Mouse (Mus musculus) intestine, embryonic 16.5 days (tissue): ENCODE data around the gene Ltf. TPM values are rescaled to one million over a fixed set of nuclear protein-coding genes. Genes with fewer than 3 reads are reported as not detected.

Experiments
- ATAC-seq: fragments of 200-750 bp; cut with Nextera tagmentation; 2 replicates; pipeline ENCODE4 v1.8.0; 2017; ENCODE audit warnings: moderate TSS enrichment, moderate library complexity
- H3K27ac ChIP-seq: fragments of 300-500 bp; sonication (generic); 2 replicates; pipeline ENCODE4 v1.5.1; 2014; ENCODE audit warnings: mild to moderate bottlenecking, low read length
- H3K27me3 ChIP-seq: fragments of 300-500 bp; sonication (generic); replicated peaks from 2 replicates; pipeline ENCODE4 v1.6.1; 2014; ENCODE audit warnings: low read length, control low read depth, mixed read lengths; ENCODE audit not compliant: control insufficient read depth, insufficient read depth
- H3K36me3 ChIP-seq: fragments of 300-500 bp; sonication (generic); 2 replicates; pipeline ENCODE4 v1.6.1; 2014; ENCODE audit warnings: low read length, control low read depth; ENCODE audit not compliant: control insufficient read depth, insufficient read depth
- H3K4me1 ChIP-seq: fragments of 300-500 bp; sonication (generic); 2 replicates; pipeline ENCODE4 v1.6.1; 2014; ENCODE audit warnings: low read length, control low read depth, mixed read lengths; ENCODE audit not compliant: control insufficient read depth, insufficient read depth
- H3K4me2 ChIP-seq: fragments of 300-500 bp; sonication (generic); 2 replicates; pipeline ENCODE4 v1.6.1; 2014; ENCODE audit warnings: low read depth, low read length, control low read depth
- H3K4me3 ChIP-seq: fragments of 300-500 bp; sonication (generic); 2 replicates; pipeline ENCODE4 v1.5.1; 2014; ENCODE audit warnings: mild to moderate bottlenecking, low read length
- H3K9ac ChIP-seq: fragments of 300-500 bp; sonication (generic); 2 replicates; pipeline ENCODE4 v1.6.1; 2014; ENCODE audit warnings: low read depth, low read length
- H3K9me3 ChIP-seq: fragments of 300-500 bp; sonication (generic); 2 replicates; pipeline ENCODE4 v1.6.1; 2016; ENCODE audit warnings: low read length, control low read depth; ENCODE audit not compliant: control insufficient read depth
- WGBS: fragments of 180-500 bp; shearing (Covaris S2); extraction: QIAGEN DNeasy Blood & Tissue Kit; methylation state at CpG from one replicate; pipeline ENCODE4 v1.1.7; 2014; 5-methylcytosine and 5-hydroxymethylcytosine counted together
- polyA plus RNA-seq: library from polyadenylated mRNA; unstranded; fragments of >200 nt; fragmentation: Nextera tagmentation; extraction: Ambion mirVana; gene quantifications from 2 replicates; pipeline ENCODE4 v1.2.1, GENCODE M21; 2015

Ltf gene
- polyA plus RNA-seq, 1 experiment from 2014 or later: 3.2 TPM

DNA sequence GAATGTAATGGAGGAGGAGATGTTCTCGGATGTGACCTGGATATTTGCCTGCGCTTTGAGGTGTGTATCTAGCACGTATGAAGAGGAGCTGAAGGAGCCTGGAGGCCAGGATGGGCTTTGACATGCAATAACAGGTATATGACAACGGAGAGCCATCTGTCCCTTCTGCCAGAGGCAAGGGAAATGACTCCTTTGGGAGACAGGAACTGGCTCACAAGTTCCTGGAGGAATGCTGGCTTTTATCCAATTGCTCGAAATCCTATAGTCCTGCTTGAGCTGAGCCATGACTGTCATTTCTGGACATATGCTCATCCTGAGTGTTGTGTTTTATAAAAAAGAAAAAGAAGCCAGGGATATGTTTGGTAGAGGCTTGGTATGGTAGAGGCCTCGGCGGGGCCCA lies 69.8 kb downstream of the Ltf start:
- Histone ChIP-seq H3K36me3 (no peaks in the 10 kb centered on the region), H3K9me3 (no peaks in the 10 kb centered on the region), H3K27ac (no peak overlapping the region), H3K4me1 (no peaks in the 10 kb centered on the region), H3K4me3 (no peak overlapping the region), H3K27me3 (no peaks in the 10 kb centered on the region), H3K9ac (no peak overlapping the region), H3K4me2 (no peak overlapping the region)
- ATAC-seq: no peak
- 43% methylated on average over 7 of the region's 7 CpGs for WGBS

Other genes starting within 250 kb of the Ltf start
- gene Prss42, start 221.1 kb upstream of the Ltf start, polyA plus RNA-seq: not detected in 2 replicates
- not detected in 2 replicates for gene Prss44, start 205.3 kb upstream of the Ltf start, polyA plus RNA-seq
- gene Prss43, start 192.6 kb upstream of the Ltf start, polyA plus RNA-seq: not detected in 2 replicates
- gene Prss45, start 184.7 kb upstream of the Ltf start, polyA plus RNA-seq: not detected in 2 replicates
- gene Prss46, start 174.8 kb upstream of the Ltf start, polyA plus RNA-seq: not detected in 2 replicates
- gene Prss50, start 161.3 kb upstream of the Ltf start, polyA plus RNA-seq: 0.37 and 0.61 TPM in 2 replicates
- 9.2 and 10.8 TPM in 2 replicates for gene Als2cl, start 139.4 kb upstream of the Ltf start, polyA plus RNA-seq
- gene Tmie, start 139.2 kb upstream of the Ltf start, polyA plus RNA-seq: 3.2 and 4.3 TPM in 2 replicates
- gene Fam240a, start 102.4 kb upstream of the Ltf start, polyA plus RNA-seq: not detected in 2 replicates
- not detected in 2 replicates for gene Tdgf1, start 73.1 kb upstream of the Ltf start, polyA plus RNA-seq
- 0.06 and 0.16 TPM in 2 replicates for gene Lrrc2, start 67.7 kb upstream of the Ltf start, polyA plus RNA-seq
- 0.18 and 0.55 TPM in 2 replicates for gene Rtp3, start 28.7 kb upstream of the Ltf start, polyA plus RNA-seq
- 1.9 and 2.5 TPM in 2 replicates for gene Ccrl2, start 38.2 kb downstream of the Ltf start, polyA plus RNA-seq
- 38.4 and 39.4 TPM in 2 replicates for gene Lrrfip2, start 98.3 kb downstream of the Ltf start, polyA plus RNA-seq